Mouse (Mus musculus): Measurements from ENCODE around the gene Prkar1b. TPM values are rescaled to one million over a fixed set of nuclear protein-coding genes. Genes with fewer than 3 reads are reported as not detected.
A peak's percentile ranks its signal among the peaks of the same experiment; 100 is the strongest.

Gene Prkar1b
- polyA plus RNA-seq, 1 experiment from 2014 or later = 193 TPM

GRCm38 (mm10) chr5:138993371-138994107 lies 156.3 kb downstream of the Prkar1b start:
- Histone ChIP-seq H3K4me2 (replicated peaks) (peak overlapping the region; percentile 89), H3K27ac (replicated peaks) (no peak overlapping the region), H3K9me3 (no peaks in the 10 kb centered on the region), H3K9ac (replicated peaks) (peak overlapping the region; percentile 77), H3K4me3 (peak overlapping the region; percentile 84), H3K36me3 (no peaks in the 10 kb centered on the region), H3K4me1 (peaks cover 59% of the 10 kb centered on the region), H3K27me3 (peaks cover 48% of the 10 kb centered on the region)
- 1% methylated on average over 40 of the region's 40 CpGs for WGBS
- no peak for ATAC-seq (replicated peaks)

GRCm38 (mm10) chr5:138992611-138993370 lies 157.0 kb downstream of the Prkar1b start:
- no peak for ATAC-seq (replicated peaks)
- H3K9me3 ChIP-seq = no peaks in the 10 kb centered on the region
- H3K4me1 ChIP-seq = peaks cover 54% of the 10 kb centered on the region
- H3K9ac ChIP-seq (replicated peaks) = peak overlapping the region; percentile 77
- no peak overlapping the region for H3K27ac ChIP-seq (replicated peaks)
- H3K4me2 ChIP-seq (replicated peaks) = peak overlapping the region; percentile 89
- peak overlapping the region; percentile 84 for H3K4me3 ChIP-seq
- peaks cover 41% of the 10 kb centered on the region for H3K27me3 ChIP-seq
- no peaks in the 10 kb centered on the region for H3K36me3 ChIP-seq
- 4% methylated on average over 59 of the region's 59 CpGs for WGBS

GRCm38 (mm10) chr5:138991734-138992133 lies 158.1 kb downstream of the Prkar1b start:
- Histone ChIP-seq H3K4me3 (no peak overlapping the region), H3K36me3 (no peaks in the 10 kb centered on the region), H3K9ac (replicated peaks) (no peak overlapping the region), H3K9me3 (no peaks in the 10 kb centered on the region), H3K27ac (replicated peaks) (no peak overlapping the region), H3K27me3 (peaks cover 30% of the 10 kb centered on the region), H3K4me1 (peaks cover 44% of the 10 kb centered on the region), H3K4me2 (replicated peaks) (no peak overlapping the region)
- ATAC-seq (replicated peaks) = no peak
- WGBS = 26% methylated on average over 4 of the region's 4 CpGs

DNA sequence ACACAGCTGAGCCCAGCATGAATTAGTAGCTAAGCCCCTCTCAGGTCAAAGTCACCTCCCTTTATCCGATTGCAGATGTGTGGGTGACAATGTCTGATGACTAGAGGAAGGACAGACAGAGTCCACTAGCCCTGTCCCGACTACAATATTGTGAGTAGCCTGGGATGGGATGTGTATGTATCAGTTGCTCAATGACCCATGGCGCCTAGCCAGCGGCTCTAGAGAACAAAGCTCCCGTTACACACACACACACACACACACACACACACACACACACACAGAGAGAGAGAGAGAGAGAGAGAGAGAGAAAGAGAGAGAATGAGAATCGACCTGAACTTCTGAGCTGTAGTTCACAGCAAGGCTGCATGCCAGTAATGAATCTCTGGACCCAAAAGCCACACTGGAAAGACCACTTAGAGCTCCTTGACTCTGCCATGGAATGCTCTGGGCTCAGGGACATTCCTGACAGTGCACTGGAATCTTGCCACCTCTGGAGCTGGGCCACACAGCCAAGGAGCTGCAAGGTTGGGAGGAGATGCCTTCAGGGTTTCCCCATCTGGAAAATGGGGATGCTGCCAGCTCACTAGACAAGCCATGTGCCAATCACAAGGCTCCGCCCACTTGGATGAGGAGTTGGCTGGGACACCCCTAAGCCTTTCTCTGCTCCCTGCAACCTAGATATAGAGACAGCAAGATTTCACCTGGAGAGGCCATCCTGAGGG lies 159.0 kb downstream of the Prkar1b start:
- Histone ChIP-seq H3K27me3 (peaks cover 21% of the 10 kb centered on the region), H3K36me3 (no peaks in the 10 kb centered on the region), H3K4me2 (replicated peaks) (no peak overlapping the region), H3K9me3 (no peaks in the 10 kb centered on the region), H3K9ac (replicated peaks) (no peak overlapping the region), H3K27ac (replicated peaks) (no peak overlapping the region), H3K4me3 (no peak overlapping the region), H3K4me1 (peaks cover 35% of the 10 kb centered on the region)
- no peak for ATAC-seq (replicated peaks)
- WGBS = 69% methylated on average over 7 of the region's 7 CpGs

DNA sequence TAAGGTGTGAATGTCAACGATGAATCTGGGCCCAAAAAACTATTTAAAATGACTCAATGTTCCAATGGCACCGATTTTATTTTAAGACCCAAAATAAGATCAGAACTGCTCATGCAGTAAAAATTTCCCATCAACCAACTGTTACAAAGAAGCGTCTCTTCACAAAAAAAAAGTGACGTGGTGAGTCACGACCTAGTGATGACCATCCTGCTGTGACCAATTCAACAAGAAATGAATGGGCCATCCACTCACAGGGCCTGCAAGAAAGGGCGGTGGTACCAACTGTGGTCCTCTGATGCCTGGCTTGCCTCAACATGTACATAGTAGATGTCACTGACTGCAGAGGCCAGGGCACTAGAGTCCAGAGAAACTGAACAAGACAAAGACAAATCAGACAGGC lies 160.2 kb downstream of the Prkar1b start:
- no peak for ATAC-seq (replicated peaks)
- Histone ChIP-seq H3K27me3 (peaks cover 21% of the 10 kb centered on the region), H3K4me3 (no peak overlapping the region), H3K27ac (replicated peaks) (no peak overlapping the region), H3K9ac (replicated peaks) (no peak overlapping the region), H3K36me3 (no peaks in the 10 kb centered on the region), H3K4me1 (peaks cover 33% of the 10 kb centered on the region), H3K9me3 (no peaks in the 10 kb centered on the region), H3K4me2 (replicated peaks) (no peak overlapping the region)
- WGBS = 66% methylated on average over 6 of the region's 6 CpGs

GRCm38 (mm10) chr5:138988764-138989163 lies 161.0 kb downstream of the Prkar1b start:
- Histone ChIP-seq H3K9ac (replicated peaks) (no peak overlapping the region), H3K9me3 (no peaks in the 10 kb centered on the region), H3K27ac (replicated peaks) (no peak overlapping the region), H3K4me3 (no peak overlapping the region), H3K4me1 (peaks cover 26% of the 10 kb centered on the region), H3K4me2 (replicated peaks) (no peak overlapping the region), H3K36me3 (no peaks in the 10 kb centered on the region), H3K27me3 (peaks cover 21% of the 10 kb centered on the region)
- WGBS = 12% methylated on average over 9 of the region's 9 CpGs
- ATAC-seq (replicated peaks) = 0 out of 2 replicates have a peak, but pooled peaks have one; percentile 26

GRCm38 (mm10) chr5:138987994-138988393 lies 161.8 kb downstream of the Prkar1b start:
- Histone ChIP-seq H3K9ac (replicated peaks) (no peak overlapping the region), H3K9me3 (no peaks in the 10 kb centered on the region)
- 63% methylated on average over 10 of the region's 10 CpGs for WGBS

GRCm38 (mm10) chr5:138981921-138982320 lies 167.9 kb downstream of the Prkar1b start:
- Histone ChIP-seq H3K9me3 (no peaks in the 10 kb centered on the region), H3K27ac (replicated peaks) (no peak overlapping the region), H3K4me2 (replicated peaks) (no peak overlapping the region), H3K36me3 (no peaks in the 10 kb centered on the region), H3K4me1 (no peaks in the 10 kb centered on the region), H3K9ac (replicated peaks) (no peak overlapping the region), H3K27me3 (no peaks in the 10 kb centered on the region), H3K4me3 (no peak overlapping the region)
- ATAC-seq (replicated peaks) = no peak
- WGBS = 93% methylated on average over 8 of the region's 9 CpGs

More at GRCm38 (mm10) chr5:138987994-138988393, 161.8 kb downstream of the Prkar1b start:
- no peak for ATAC-seq (replicated peaks)
- H3K36me3 ChIP-seq = no peaks in the 10 kb centered on the region
- H3K4me3 ChIP-seq = no peak overlapping the region
- H3K27ac ChIP-seq (replicated peaks) = no peak overlapping the region
- H3K4me1 ChIP-seq = peaks cover 19% of the 10 kb centered on the region
- no peak overlapping the region for H3K4me2 ChIP-seq (replicated peaks)
- H3K27me3 ChIP-seq = peaks cover 18% of the 10 kb centered on the region

GRCm38 (mm10) chr5:138980608-138981007 lies 169.2 kb downstream of the Prkar1b start:
- Histone ChIP-seq H3K9me3 (no peaks in the 10 kb centered on the region), H3K4me2 (replicated peaks) (no peak overlapping the region), H3K4me3 (no peak overlapping the region), H3K27ac (replicated peaks) (no peak overlapping the region), H3K4me1 (no peaks in the 10 kb centered on the region), H3K27me3 (no peaks in the 10 kb centered on the region), H3K36me3 (no peaks in the 10 kb centered on the region), H3K9ac (replicated peaks) (no peak overlapping the region)
- ATAC-seq (replicated peaks) = no peak
- WGBS = 86% methylated on average over 9 of the region's 9 CpGs

GRCm38 (mm10) chr5:138979840-138980239 lies 170.0 kb downstream of the Prkar1b start:
- Histone ChIP-seq H3K27me3 (no peaks in the 10 kb centered on the region), H3K9ac (replicated peaks) (no peak overlapping the region), H3K4me2 (replicated peaks) (no peak overlapping the region), H3K9me3 (no peaks in the 10 kb centered on the region), H3K36me3 (no peaks in the 10 kb centered on the region), H3K27ac (replicated peaks) (no peak overlapping the region), H3K4me3 (no peak overlapping the region), H3K4me1 (no peaks in the 10 kb centered on the region)
- ATAC-seq (replicated peaks) = no peak
- WGBS = 81% methylated on average over 8 of the region's 8 CpGs

DNA sequence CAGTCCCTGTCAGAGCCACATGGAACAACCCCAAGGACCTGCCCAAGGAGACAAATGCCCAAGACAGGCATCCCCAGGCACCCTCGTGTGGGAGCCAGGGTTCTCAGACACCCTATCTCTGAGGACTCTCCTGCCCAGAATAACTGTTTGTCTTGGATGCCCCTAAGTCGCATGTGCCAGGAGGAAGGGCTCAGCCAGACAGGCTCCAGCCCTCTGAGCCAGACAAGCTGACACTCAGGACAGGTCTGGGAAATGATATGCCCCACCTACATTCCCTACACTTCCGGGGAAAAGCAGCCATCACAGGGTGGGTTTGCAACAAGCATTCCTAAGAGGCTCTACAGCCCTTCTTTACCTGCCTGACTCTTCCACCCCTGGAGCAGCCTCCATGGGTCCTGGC lies 172.0 kb downstream of the Prkar1b start:
- 59% methylated on average over 3 of the region's 3 CpGs for WGBS
- Histone ChIP-seq H3K27me3 (no peaks in the 10 kb centered on the region), H3K4me1 (no peaks in the 10 kb centered on the region), H3K9ac (replicated peaks) (no peak overlapping the region), H3K27ac (replicated peaks) (no peak overlapping the region), H3K36me3 (no peaks in the 10 kb centered on the region), H3K4me2 (replicated peaks) (no peak overlapping the region), H3K4me3 (no peak overlapping the region), H3K9me3 (no peaks in the 10 kb centered on the region)
- no peak for ATAC-seq (replicated peaks)

GRCm38 (mm10) chr5:138974911-138975485 lies 174.8 kb downstream of the Prkar1b start:
- no peaks in the 10 kb centered on the region for H3K27me3 ChIP-seq
- H3K27ac ChIP-seq (replicated peaks) = no peak overlapping the region
- ATAC-seq (replicated peaks) = no peak
- H3K4me3 ChIP-seq = no peak overlapping the region
- WGBS = 85% methylated on average over 8 of the region's 8 CpGs
- H3K4me2 ChIP-seq (replicated peaks) = no peak overlapping the region
- peaks cover 4% of the 10 kb centered on the region for H3K4me1 ChIP-seq
- no peaks in the 10 kb centered on the region for H3K9me3 ChIP-seq
- no peaks in the 10 kb centered on the region for H3K36me3 ChIP-seq
- H3K9ac ChIP-seq (replicated peaks) = no peak overlapping the region
